18 mouse cellular contexts compared by ENCODE assay signal in the genomic region with DNA sequence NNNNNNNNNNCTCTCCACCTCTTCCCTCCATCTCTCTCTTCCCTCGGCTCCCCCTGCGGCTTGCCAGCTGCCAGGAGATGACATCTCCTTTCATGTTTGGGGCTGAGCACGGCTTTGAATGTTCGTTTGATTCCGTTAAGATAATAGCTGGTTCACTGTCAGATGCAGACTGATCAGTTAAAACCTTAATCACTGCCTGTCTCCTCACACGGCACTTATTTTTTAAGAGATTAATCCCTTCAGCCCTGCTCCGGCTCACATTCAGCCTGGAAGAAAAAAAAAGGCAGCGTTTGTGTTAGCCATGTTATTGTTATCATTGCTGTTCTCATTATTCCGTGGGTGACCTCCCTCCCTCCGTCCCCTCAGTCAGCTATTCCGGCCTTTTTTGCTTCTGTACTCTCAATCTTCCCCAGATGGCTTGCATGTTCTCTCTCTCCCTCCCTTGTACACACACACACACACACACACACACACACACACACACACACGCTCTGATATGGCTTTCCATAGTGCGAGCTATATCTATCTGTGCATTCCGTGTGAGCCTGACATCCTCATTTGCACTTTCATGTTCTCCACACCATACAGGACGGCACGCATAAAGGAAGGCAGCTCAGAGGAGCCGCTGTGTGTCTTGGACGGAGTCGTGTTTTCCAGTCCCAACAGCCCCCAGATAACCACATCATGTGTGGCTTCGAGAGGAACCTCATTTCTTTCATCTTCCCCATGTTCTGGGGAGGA. TPM values are rescaled to one million over a fixed set of nuclear protein-coding genes. Genes with fewer than 3 reads are reported as not detected.
DNase-seq lines count a peak whose midpoint lies in the region; ATAC-seq lines count a peak whose summit lies in the region.
"Had no signal": no experiment of that assay in that cellular context is flagged by ENCODE, and none has a peak within 500 bp of the region (broad histone marks: within the 10 kb centered on the region; RNA-seq: fewer than 3 reads in every experiment).

No protein-coding gene starts in this region.

- no peaks in the 10 kb centered on the region for H3K36me3 ChIP-seq in heart, embryonic 11.5 days (ENCODE audit: control insufficient read depth, insufficient read depth, low read length)
- H3K36me3 ChIP-seq in forebrain, embryonic 15.5 days: no peaks in the 10 kb centered on the region
- no peaks in the 10 kb centered on the region for H3K36me3 ChIP-seq in midbrain, embryonic 11.5 days (ENCODE audit: control insufficient read depth, insufficient read depth, low read length)
- H3K36me3 ChIP-seq: kidney, embryonic 15.5 days had no signal

- no peaks in the 10 kb centered on the region for H3K9me3 ChIP-seq in heart, embryonic 11.5 days (replicated peaks; ENCODE audit: control insufficient read depth, low read length)
- H3K9me3 ChIP-seq in forebrain, embryonic 15.5 days: no peaks in the 10 kb centered on the region
- no peaks in the 10 kb centered on the region for H3K9me3 ChIP-seq in midbrain, embryonic 11.5 days (ENCODE audit: control insufficient read depth, low read length)
- H3K9me3 ChIP-seq: kidney, embryonic 15.5 days had no signal

- no peak for ATAC-seq in heart, embryonic 11.5 days (replicated peaks; ENCODE audit: insufficient number of reproducible peaks, low FRiP score, low TSS enrichment)
- peak; percentile 33 for ATAC-seq in forebrain, embryonic 15.5 days (replicated peaks)
- ATAC-seq in midbrain, embryonic 11.5 days (ENCODE audit: low FRiP score): no peak
- no peak for ATAC-seq in erythroid progenitor cell, adult 5-6 weeks (replicated peaks; ENCODE audit: low FRiP score, poor library complexity, severe bottlenecking)
- ATAC-seq: lung, postnatal 0 days had no signal

- H3K27ac ChIP-seq in heart, embryonic 11.5 days (ENCODE audit: low read depth, low read length): no peak overlapping the region
- peak overlapping the region; percentile 74 for H3K27ac ChIP-seq in forebrain, embryonic 15.5 days (replicated peaks)
- H3K27ac ChIP-seq in midbrain, embryonic 11.5 days (ENCODE audit: low read depth, low read length): no peak overlapping the region
- H3K27ac ChIP-seq: kidney, embryonic 15.5 days had no signal

- no peak overlapping the region for H3K4me3 ChIP-seq in heart, embryonic 11.5 days (ENCODE audit: low read depth, low read length)
- H3K4me3 ChIP-seq in forebrain, embryonic 15.5 days: no peak overlapping the region
- no peak overlapping the region for H3K4me3 ChIP-seq in midbrain, embryonic 11.5 days (ENCODE audit: low read depth, low read length)
- H3K4me3 ChIP-seq: erythroblast, embryonic 14.5 days; kidney, embryonic 15.5 days had no signal

- peaks cover 8% of the 10 kb centered on the region; the same call in 1 of the 2 replicates for H3K4me1 ChIP-seq in heart, embryonic 11.5 days (ENCODE audit: control insufficient read depth, insufficient read depth, low read length)
- peaks cover 30% of the 10 kb centered on the region for H3K4me1 ChIP-seq in forebrain, embryonic 15.5 days
- H3K4me1 ChIP-seq in midbrain, embryonic 11.5 days (ENCODE audit: control insufficient read depth, insufficient read depth, low read length): peaks cover 14% of the 10 kb centered on the region

- DNase-seq in heart, adult 11 months: peak; percentile 13
- peak; percentile 46 for DNase-seq in brain, embryonic 18.5 days (ENCODE audit: low read depth, low spot score)
- DNase-seq in midbrain, embryonic 11.5 days (ENCODE audit: low spot score, missing footprints): no peak
- no peak for DNase-seq in kidney, postnatal 25 days
- DNase-seq in thymus, postnatal 10 days (ENCODE audit: low spot score in 2 of 2): no peak

- no peak overlapping the region for H3K9ac ChIP-seq in heart, embryonic 11.5 days (ENCODE audit: low read depth, low read length)
- peak overlapping the region; percentile 15; the same call in 1 of the 2 replicates for H3K9ac ChIP-seq in forebrain, embryonic 15.5 days (replicated peaks)
- peak overlapping the region; percentile 40; the same call in 1 of the 2 replicates for H3K9ac ChIP-seq in midbrain, embryonic 11.5 days (ENCODE audit: low read length)
- H3K9ac ChIP-seq: kidney, embryonic 15.5 days had no signal

- H3K27me3 ChIP-seq in heart, embryonic 11.5 days (ENCODE audit: control insufficient read depth, insufficient read depth, low read length): peaks cover 30% of the 10 kb centered on the region
- peaks cover 7% of the 10 kb centered on the region; the same call in 1 of the 2 replicates for H3K27me3 ChIP-seq in forebrain, embryonic 15.5 days
- peaks cover 10% of the 10 kb centered on the region for H3K27me3 ChIP-seq in midbrain, embryonic 11.5 days (ENCODE audit: control insufficient read depth, insufficient read depth, low read length)

- H3K4me2 ChIP-seq in heart, embryonic 11.5 days: no peak overlapping the region
- H3K4me2 ChIP-seq in forebrain, embryonic 15.5 days (replicated peaks): peak overlapping the region; percentile 22
- H3K4me2 ChIP-seq in midbrain, embryonic 11.5 days: peak overlapping the region; percentile 13; the same call in 1 of the 2 replicates
- H3K4me2 ChIP-seq: kidney, embryonic 15.5 days had no signal

- WGBS in heart, embryonic 11.5 days (ENCODE audit: insufficient replicate concordance): 42% methylated on average over 19 of the region's 20 CpGs
- 26% methylated on average over 20 of the region's 20 CpGs for WGBS in forebrain, embryonic 15.5 days
- 36% methylated on average over 20 of the region's 20 CpGs for whole genome bisulfite sequencing in midbrain, embryonic 11.5 days

RNA-seq across cellular contexts. Expression of a gene that starts 17.2 kb away (rescaled TPM):
- polyA plus RNA-seq in heart, embryonic 11.5 days (2014; fragmentation: Nextera tagmentation; extraction: Ambion mirVana): not detected in 2 replicates
- not detected in 2 replicates for polyA plus RNA-seq in forebrain, embryonic 15.5 days (2015; fragmentation: Nextera tagmentation; extraction: Ambion mirVana)
- polyA plus RNA-seq in midbrain, embryonic 11.5 days (2014; fragmentation: Nextera tagmentation; extraction: Ambion mirVana): not detected in 2 replicates
- not detected in 2 replicates for total RNA-seq in erythroid progenitor cell, adult 5-6 weeks (2015; ENCODE audit: low replicate concordance)
- total RNA-seq in erythroid progenitor cell, adult 5-6 weeks (2017; ENCODE audit: low replicate concordance): not detected in 2 replicates
- total RNA-seq: adrenal gland, adult 18-20 months; gastrocnemius, adult 18-20 months; heart, adult 8-10 months; layer of hippocampus, adult 8-10 months; left cerebral cortex, postnatal 14 days; liver, adult 2 months had no signal
- polyA plus RNA-seq: erythroblast, embryonic 14.5 days; kidney, embryonic 15.5 days; liver, adult 2 months; lung, postnatal 0 days; neural tube, embryonic 14.5 days had no signal

RNA-seq across cellular contexts. Expression of a gene that starts 33.9 kb away (rescaled TPM):
- not detected in 2 replicates for polyA plus RNA-seq in heart, embryonic 11.5 days (2014; fragmentation: Nextera tagmentation; extraction: Ambion mirVana)
- not detected in 2 replicates for polyA plus RNA-seq in forebrain, embryonic 15.5 days (2015; fragmentation: Nextera tagmentation; extraction: Ambion mirVana)
- not detected in 2 replicates for polyA plus RNA-seq in midbrain, embryonic 11.5 days (2014; fragmentation: Nextera tagmentation; extraction: Ambion mirVana)
- total RNA-seq in erythroid progenitor cell, adult 5-6 weeks (2015; ENCODE audit: low replicate concordance): not detected in 2 replicates
- total RNA-seq in erythroid progenitor cell, adult 5-6 weeks (2017; ENCODE audit: low replicate concordance): 0.51 TPM in 1 of 2 replicates, not detected in the other
- total RNA-seq: adrenal gland, adult 18-20 months; gastrocnemius, adult 18-20 months; heart, adult 8-10 months; layer of hippocampus, adult 8-10 months; left cerebral cortex, postnatal 14 days; liver, adult 2 months had no signal
- polyA plus RNA-seq: kidney, embryonic 15.5 days; liver, adult 2 months; lung, postnatal 0 days; neural tube, embryonic 14.5 days had no signal

Comparison
In these comparisons a context has a peak if more than half of its experiments do, and no peak if none do; other contexts are left out.
1. DNase-seq: peak in heart, adult 11 months (single experiment) and brain, embryonic 18.5 days (single experiment); none in midbrain, embryonic 11.5 days (single experiment), kidney, postnatal 25 days (0 of 2) and thymus, postnatal 10 days (0 of 2).